Mouse (Mus musculus): Measurements from ENCODE around the gene Catsper2. TPM values are rescaled to one million over a fixed set of nuclear protein-coding genes. Genes with fewer than 3 reads are reported as not detected.
"Not testable (repeated sequence)": the region's sequence is repeated elsewhere in the genome, so short reads cannot be mapped to it uniquely, and the experiment has no call there.

Catsper2 gene
- total RNA-seq, 2 experiments from 2014 or later = 1.7 to 2.0 TPM

GRCm38 (mm10) chr2:121440834-121441605 lies 27.4 kb upstream of the Catsper2 start:
- DNase-seq = no peak
- intact Hi-C loops (cut with DNase I) = no loop called here

DNA sequence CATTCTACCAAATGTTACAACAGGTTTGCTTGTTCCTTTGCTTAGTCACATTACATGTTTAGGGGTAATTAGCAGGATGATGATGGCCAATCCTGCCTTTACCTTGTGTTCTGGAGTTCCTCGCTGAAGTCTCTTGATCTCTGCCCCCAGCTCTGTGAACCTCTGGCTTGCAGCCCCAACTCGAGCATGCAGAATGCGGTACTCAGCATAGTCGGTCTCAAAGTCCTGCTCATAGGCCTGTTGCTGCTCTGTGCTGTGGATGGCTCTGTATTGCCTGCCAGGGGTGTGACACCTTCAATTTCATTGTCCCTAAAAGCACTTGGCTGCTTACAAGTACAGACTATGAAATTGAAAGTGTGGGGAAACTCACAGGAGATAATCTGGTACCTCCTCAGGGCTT lies 26.2 kb upstream of the Catsper2 start:
- intact Hi-C loops (cut with DNase I) = no loop called here
- no peak for DNase-seq

DNA sequence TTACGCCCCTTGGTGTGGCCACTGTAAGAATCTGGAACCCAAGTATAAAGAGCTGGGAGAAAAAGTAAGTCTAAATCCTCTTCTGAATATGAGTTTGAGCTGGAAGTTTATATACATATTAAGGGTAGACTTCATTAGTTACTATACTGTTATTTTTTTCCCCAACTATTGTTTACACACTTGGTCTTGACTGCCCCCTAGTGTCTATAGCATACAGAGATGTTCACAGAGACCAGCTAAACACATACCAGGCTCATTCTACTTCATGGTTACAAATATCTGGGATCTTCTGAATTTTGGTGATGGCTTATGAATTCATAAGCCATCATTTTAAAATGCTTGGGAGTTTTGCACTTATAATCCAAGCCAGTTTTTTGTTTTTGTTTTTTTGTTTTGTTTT lies 21.3 kb upstream of the Catsper2 start:
- intact Hi-C loops (cut with DNase I) = no loop called here
- no peak for DNase-seq

DNA sequence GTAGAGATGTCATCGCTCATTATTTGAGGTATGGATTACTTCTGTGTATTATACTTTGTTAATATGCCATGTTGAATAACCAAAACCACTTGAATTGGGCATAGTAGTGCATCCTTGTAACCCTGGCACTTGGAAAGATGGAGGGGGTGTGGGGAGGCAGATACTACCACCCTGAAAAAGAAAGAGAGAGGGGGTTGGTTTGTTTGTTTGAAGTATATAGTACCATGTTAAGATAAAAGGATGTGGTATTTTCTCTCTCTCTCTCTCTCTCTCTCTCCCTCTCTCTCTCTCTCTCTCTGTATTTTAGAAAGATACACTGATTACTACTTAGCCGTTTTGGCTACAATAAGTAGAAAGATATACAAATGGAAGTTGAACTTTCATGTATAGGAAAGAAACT lies 12.3 kb upstream of the Catsper2 start:
- intact Hi-C loops (cut with DNase I) = no loop called here
- no peak for DNase-seq

DNA sequence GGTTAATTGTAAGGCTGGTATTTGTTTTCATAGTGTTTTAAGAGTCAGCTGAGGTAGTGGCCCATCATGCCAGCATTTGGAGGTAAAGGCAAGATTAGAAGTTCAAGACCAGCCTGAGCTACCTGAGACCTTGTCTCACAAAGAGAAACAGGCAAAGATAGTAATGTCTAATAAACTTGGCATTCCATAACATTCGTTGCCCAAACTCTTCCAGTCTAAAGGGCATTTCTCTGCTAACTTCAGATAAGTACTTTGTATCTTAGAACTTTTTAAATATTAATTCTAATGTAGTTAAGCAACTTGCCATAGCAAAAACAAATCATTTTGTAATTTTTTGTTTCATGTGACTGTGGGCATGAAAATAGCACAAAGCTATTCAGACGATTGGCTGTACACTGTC lies 9.6 kb upstream of the Catsper2 start:
- no peak for DNase-seq
- intact Hi-C loops (cut with DNase I) = no loop called here

DNA sequence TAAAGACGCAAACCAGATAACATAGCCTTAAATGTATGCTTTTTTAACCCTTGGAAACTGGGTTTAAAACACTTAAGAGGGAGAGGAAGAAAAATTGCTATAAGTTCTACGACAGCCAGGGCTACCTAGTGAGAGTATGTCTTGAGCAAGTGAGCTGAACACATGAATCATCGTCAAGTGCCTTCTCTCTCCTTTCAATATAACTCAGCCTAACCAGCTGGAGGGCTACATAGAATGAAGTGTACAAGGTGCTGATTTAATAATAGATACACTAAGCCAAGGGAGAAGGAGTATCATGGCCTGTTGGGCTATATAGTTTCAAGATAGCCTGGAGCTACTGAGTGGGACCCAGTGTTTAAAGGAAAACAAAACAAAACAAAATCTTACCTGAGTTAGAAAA lies 4.9 kb upstream of the Catsper2 start:
- intact Hi-C loops (cut with DNase I) = no loop called here
- no peak for DNase-seq

- intact Hi-C loops (cut with DNase I) = no loop called here
- DNase-seq = no peak
These were observed 2.8 kb upstream of the Catsper2 start for GRCm38 (mm10) chr2:121416356-121416755.

GRCm38 (mm10) chr2:121415591-121415990 lies 2.0 kb upstream of the Catsper2 start:
- intact Hi-C loops (cut with DNase I) = loop anchor here (2.0 kb wide), 1 partner anchor 33 kb away; the partner anchor contains the start of gene Serf2
- no peak for DNase-seq

- intact Hi-C loops (cut with DNase I) = loop anchor here (2.0 kb wide), 1 partner anchor 34 kb away; the partner anchor contains the start of gene Serf2
- DNase-seq = no peak
These were observed 1.5 kb upstream of the Catsper2 start for GRCm38 (mm10) chr2:121415103-121415502.

GRCm38 (mm10) chr2:121414139-121414685 lies 620 bp upstream of the Catsper2 start:
- no peak for DNase-seq
- intact Hi-C loops (cut with DNase I) = loop anchor here (2.0 kb wide), 1 partner anchor 35 kb away; the partner anchor contains the start of gene Serf2

GRCm38 (mm10) chr2:121412843-121413386 lies 677 bp downstream of the Catsper2 start:
- no peak for DNase-seq
- intact Hi-C loops (cut with DNase I) = loop anchor here (1.0 kb wide), 1 partner anchor 59 kb away; no protein-coding TSS in a partner anchor

- intact Hi-C loops (cut with DNase I) = loop anchor here (10.0 kb wide), 1 partner anchor 223 kb away; no protein-coding TSS in a partner anchor
- peak in 1 of 2 experiments; percentile 6 for DNase-seq
These were observed 5.4 kb downstream of the Catsper2 start for GRCm38 (mm10) chr2:121408160-121408559.

DNA sequence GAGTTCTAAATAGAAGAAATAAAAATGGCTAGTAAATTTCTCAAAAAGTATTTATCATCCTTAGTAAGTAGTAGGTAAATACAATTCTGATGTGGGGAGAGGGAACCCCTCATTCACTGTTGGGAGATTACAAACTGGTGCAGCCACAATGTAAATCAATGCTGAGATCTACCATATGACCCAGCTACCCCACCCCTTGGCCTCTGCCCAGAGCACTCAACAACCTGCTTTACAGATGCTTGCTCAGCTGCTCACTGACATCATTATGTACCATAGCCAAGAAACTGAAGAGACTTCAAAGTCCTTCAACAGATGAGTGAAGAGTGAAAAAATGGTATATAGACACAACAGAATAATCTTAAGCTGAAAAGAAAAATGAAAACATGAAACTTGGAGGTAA lies 10.3 kb downstream of the Catsper2 start:
- intact Hi-C loops (cut with DNase I) = loop anchor here (10.0 kb wide), 1 partner anchor 218 kb away; no protein-coding TSS in a partner anchor

DNA sequence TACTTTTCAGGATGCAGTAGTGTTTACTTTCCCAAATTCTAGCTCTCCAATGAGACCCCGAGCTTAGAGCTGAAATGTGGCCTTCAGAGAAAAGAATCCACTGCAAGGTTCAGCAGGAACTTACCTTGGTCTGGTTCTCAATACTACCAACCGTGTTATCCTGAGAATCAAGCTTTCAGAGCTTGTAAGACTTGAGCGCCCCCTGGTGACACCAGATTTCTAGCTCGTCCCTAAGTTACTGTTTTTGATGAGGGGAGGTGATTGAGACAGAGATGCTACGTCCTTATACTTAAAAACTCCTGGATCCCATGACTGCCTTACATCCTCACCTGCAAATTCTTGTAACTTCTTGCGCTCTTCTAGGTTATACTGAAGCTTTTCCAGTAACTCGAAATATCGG lies 17.0 kb downstream of the Catsper2 start:
- DNase-seq = peak; percentile 51 to 64
- intact Hi-C loops (cut with DNase I) = no loop called here

More for the DNA sequence above, 10.3 kb downstream of the Catsper2 start:
- DNase-seq = no peak

DNA sequence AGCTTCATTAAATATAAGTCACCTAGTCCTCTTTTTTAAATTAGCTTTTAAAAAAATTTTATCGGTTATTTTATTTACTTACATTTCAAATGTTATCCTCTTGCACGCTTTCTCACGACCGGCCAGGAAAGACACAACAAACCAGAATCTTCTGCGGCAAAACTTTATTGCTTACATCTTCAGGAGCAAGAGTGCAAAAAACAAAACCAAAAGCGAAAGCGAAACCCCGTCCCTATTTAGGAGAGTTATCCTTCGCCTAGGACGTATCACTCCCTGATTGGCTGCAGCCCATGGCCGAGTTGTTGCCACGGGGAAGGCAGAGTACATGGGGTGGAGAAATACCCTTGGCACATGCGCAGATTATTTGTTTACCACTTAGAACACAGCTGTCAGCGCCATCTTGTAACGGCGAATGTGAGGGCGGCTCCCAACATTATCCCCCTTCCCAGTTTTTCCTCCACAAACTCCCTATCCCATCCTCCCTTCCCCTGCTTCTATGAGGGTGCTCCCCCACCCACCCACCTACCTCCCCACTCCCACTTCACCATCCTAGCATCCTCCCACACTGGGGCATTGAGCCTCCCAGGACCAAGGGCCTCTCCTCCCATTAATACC lies 26.5 kb downstream of the Catsper2 start, which contains the start of gene Strc:
Gene Strc (minus strand): TSS at position 208 of the 615 bp plus-strand sequence.
- DNase-seq; intact Hi-C loops (cut with DNase I): not testable (repeated sequence)

GRCm38 (mm10) chr2:121374766-121375165 lies 38.8 kb downstream of the Catsper2 start:
- no peak for DNase-seq
- intact Hi-C loops (cut with DNase I) = no loop called here

DNA sequence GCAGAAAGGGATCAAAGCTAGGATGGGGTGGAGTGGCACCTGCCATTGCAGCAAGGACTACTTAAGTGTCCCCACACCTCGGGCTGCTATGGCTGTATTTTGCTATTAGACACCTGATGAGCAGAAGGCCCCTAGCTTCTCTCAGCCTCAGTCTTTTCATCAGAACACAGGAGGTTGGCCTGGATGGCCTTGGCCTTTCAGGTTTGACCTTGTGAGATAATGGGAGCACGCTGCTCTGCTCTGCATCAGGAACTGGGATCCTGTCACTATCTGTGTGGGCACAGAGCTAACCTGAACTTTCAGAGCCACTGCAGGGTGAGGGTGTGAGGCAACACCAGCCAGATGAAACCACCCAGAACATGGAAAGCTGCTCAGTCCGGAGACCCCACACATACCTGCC lies 41.3 kb downstream of the Catsper2 start:
- intact Hi-C loops (cut with DNase I) = no loop called here
- DNase-seq = no peak

DNA sequence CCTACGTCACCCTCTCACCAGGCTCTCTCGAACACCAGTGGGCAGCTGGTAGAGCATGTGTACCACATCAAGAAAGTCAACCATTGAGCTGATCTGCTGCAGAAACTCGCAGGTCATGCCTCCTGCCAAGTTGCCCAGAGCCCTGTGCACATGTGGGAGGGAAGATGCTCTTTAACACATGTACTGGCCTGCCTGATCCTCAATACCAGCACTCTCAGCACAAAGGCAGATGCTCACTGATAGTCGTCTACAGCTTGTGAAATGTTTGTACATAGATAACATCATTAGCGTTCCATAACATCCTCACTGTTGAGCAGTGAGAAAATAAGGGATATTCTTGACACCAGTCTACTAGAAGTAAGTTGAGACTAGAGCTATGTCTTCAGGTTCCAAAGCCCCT lies 42.7 kb downstream of the Catsper2 start:
- intact Hi-C loops (cut with DNase I) = no loop called here
- no peak for DNase-seq

DNA sequence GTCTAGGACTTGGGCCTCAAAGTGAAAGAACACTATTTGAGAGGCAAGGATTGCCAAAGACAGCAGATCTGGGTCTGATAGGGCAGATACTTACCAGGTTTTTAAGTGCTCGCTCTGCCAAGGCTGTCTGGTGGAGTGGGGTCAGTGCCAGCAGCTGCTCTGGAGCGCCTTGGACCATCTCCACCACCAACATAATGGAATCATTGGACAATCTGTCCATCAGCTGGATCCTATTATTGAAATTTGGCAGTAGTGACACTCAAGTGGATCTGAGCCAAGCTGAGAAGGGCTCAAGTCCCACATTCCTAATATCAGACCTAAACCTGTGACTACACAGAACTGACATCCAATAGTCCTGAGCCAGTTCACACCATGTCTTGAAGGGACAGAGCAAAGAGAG lies 44.8 kb downstream of the Catsper2 start:
- intact Hi-C loops (cut with DNase I) = no loop called here
- no peak for DNase-seq

DNA sequence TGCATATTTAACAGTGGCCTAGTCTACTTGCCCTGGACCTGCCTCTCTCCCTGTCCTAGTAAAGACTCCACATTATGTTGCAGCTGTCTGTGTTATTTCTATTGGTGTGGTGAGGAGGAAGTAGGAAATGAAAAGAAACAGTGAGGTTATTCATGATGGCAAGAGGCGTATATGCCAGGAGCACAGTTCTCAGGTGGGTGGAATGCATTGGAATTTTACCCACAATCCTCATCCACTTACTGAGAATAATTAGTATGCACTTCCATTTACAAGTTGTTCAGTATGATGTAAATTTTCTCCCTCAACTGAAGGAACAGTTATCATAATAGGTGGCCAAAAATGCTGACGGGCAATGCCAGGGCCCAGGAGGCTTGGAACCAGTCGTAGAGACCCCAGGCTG lies 49.9 kb downstream of the Catsper2 start:
- intact Hi-C loops (cut with DNase I) = no loop called here
- DNase-seq = no peak

DNA sequence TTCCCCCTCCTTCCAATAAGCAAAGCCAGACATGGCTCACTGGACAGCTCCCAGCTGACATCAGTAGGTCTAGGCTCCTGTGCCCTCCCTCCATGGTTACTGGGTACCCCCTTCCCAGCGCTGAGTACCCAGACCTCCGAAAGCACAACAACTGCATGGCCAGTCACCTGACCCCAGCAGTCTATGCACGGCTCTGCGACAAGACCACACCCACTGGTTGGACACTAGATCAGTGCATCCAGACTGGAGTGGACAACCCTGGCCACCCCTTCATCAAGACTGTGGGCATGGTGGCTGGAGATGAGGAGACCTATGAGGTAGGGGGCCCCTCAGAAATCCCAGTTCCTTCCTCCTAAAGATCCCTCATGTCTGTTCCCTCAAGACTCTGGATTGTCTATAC lies 54.1 kb downstream of the Catsper2 start:
- DNase-seq = no peak
- intact Hi-C loops (cut with DNase I) = no loop called here
